Mouse (Mus musculus): ENCODE results near the gene Lonp1. TPM values are rescaled to one million over a fixed set of nuclear protein-coding genes. Genes with fewer than 3 reads are reported as not detected.
A peak's percentile ranks its signal among the peaks of the same experiment; 100 is the strongest.
"Not testable (repeated sequence)": the region's sequence is repeated elsewhere in the genome, so short reads cannot be mapped to it uniquely, and the experiment has no call there.

Lonp1 gene
- polyA plus RNA-seq, 2 experiments = 28.8 to 46.3 TPM

DNA sequence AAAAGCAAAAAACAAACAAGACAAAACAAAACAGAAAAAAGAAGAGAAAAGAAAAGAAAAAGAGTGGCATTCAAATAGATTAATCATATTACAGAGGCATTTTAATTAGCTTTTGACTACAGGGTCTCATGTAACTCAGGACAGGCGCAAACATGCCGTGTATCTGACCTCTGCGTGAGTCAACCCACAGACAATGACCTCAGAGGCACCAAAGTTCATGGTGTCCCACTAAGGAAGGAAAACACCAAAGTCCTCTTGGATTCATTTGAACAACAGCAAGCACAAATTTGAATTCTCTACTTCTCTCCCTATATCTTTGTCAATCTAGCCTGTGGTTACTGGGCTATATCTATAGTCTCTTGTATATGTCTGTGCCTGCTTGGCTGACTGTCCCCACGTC is 16.6 kb upstream of the Lonp1 start:
- Histone ChIP-seq H3K27ac (no peak overlapping the region), H3K4me1 (replicated peaks; ENCODE audit: control insufficient read depth in 2 of 2, insufficient read depth in 2 of 2, low read length in 1 of 2) (no peaks in the 10 kb centered on the region), H3K9ac (replicated peaks) (no peak overlapping the region), H3K27me3 (ENCODE audit: control insufficient read depth, insufficient read depth, low read length) (no peaks in the 10 kb centered on the region), H3K4me2 (ENCODE audit: low read depth) (no peak overlapping the region), H3K36me3 (replicated peaks; ENCODE audit: control insufficient read depth, insufficient read depth, low read depth) (no peaks in the 10 kb centered on the region), H3K9me3 (ENCODE audit: control insufficient read depth, low read length) (no peaks in the 10 kb centered on the region), H3K4me3 (ENCODE audit: insufficient read depth in 1 of 2, low read depth in 2 of 2, low read length in 2 of 2) (no peak overlapping the region)
- WGBS (ENCODE audit: insufficient replicate concordance) = 54% methylated on average over 4 of the region's 4 CpGs
- TF ChIP-seq CTCF (IDR thresholded peaks at IDR 0.05; ENCODE audit: low read depth) (no peak), EP300 (IDR thresholded peaks at IDR 0.05; ENCODE audit: low read depth) (no peak)
- no peak for ATAC-seq (ENCODE audit: insufficient read depth)
- no peak for DNase-seq (ENCODE audit: low read depth in 3 of 3, low spot score in 3 of 3)

DNA sequence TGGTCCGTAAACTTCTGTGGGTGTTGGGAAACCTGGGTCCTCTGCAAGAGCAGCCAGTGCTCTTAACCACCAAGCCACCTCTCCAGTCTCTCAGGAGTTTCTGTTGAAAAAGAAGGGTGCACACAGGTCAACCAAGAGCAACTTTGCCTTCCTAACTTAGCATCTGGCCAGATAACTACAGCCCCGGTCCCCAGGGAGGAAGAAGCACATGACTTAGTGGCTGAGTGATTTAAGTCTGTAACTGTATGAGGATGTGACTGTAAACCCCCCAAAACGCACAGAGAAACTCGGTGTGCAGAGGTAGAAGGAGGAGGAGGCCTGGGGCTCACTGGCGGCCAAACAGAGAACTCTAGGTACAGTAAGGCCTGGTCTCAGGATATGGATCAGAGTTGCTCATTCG is 7.3 kb upstream of the Lonp1 start:
- whole genome bisulfite sequencing (ENCODE audit: insufficient replicate concordance) = 64% methylated on average over 6 of the region's 6 CpGs
- no peak overlapping the region for H3K27ac ChIP-seq
- no peak for TF ChIP-seq CTCF (IDR thresholded peaks at IDR 0.05; ENCODE audit: low read depth)
- TF ChIP-seq EP300 (IDR thresholded peaks at IDR 0.05; ENCODE audit: low read depth) = no peak
- H3K9me3 ChIP-seq (ENCODE audit: control insufficient read depth, low read length) = no peaks in the 10 kb centered on the region
- no peak overlapping the region for H3K9ac ChIP-seq (replicated peaks)
- ATAC-seq (ENCODE audit: insufficient read depth) (no peak), DNase-seq (ENCODE audit: low read depth in 3 of 3, low spot score in 3 of 3) (no peak)
- H3K4me3 ChIP-seq (ENCODE audit: insufficient read depth in 1 of 2, low read depth in 2 of 2, low read length in 2 of 2) = no peak overlapping the region
- no peaks in the 10 kb centered on the region for H3K36me3 ChIP-seq (replicated peaks; ENCODE audit: control insufficient read depth, insufficient read depth, low read depth)
- no peaks in the 10 kb centered on the region for H3K4me1 ChIP-seq (replicated peaks; ENCODE audit: control insufficient read depth in 2 of 2, insufficient read depth in 2 of 2, low read length in 1 of 2)
- H3K27me3 ChIP-seq (ENCODE audit: control insufficient read depth, insufficient read depth, low read length) = no peaks in the 10 kb centered on the region
- no peak overlapping the region for H3K4me2 ChIP-seq (ENCODE audit: low read depth)

DNA sequence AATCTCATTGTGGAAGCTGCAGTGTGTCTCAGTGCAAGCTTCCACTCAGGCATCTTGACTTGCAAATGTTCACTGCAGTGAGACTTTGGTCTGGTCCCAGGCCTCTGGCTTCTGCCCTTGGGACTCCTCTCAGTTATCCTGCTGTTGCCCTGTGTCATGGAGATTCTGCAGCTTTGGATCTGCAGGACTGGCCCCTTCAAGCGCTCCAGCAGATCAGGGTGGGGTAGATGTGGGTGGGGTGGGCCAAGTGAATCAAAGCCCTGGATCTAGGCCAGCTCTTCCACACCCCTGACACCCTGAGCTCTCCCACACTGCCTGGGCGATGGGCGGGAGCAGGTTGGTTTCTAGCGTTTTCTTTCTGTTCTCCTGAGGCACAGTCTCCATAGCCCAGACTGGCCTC is 5.1 kb upstream of the Lonp1 start:
- TF ChIP-seq CTCF (IDR thresholded peaks at IDR 0.05; ENCODE audit: low read depth) = no peak
- no peak for TF ChIP-seq EP300 (IDR thresholded peaks at IDR 0.05; ENCODE audit: low read depth)
- H3K4me2 ChIP-seq (ENCODE audit: low read depth) = no peak overlapping the region
- H3K4me1 ChIP-seq (replicated peaks; ENCODE audit: control insufficient read depth in 2 of 2, insufficient read depth in 2 of 2, low read length in 1 of 2) = peaks cover 7 to 8% of the 10 kb centered on the region in 2 experiments
- no peaks in the 10 kb centered on the region for H3K9me3 ChIP-seq (ENCODE audit: control insufficient read depth, low read length)
- ATAC-seq (ENCODE audit: insufficient read depth) (no peak), DNase-seq (ENCODE audit: low read depth in 3 of 3, low spot score in 3 of 3) (no peak)
- 33% methylated on average over 4 of the region's 4 CpGs for WGBS (ENCODE audit: insufficient replicate concordance)
- no peaks in the 10 kb centered on the region for H3K36me3 ChIP-seq (replicated peaks; ENCODE audit: control insufficient read depth, insufficient read depth, low read depth)
- no peaks in the 10 kb centered on the region; the same call in 1 of the 2 replicates for H3K27me3 ChIP-seq (ENCODE audit: control insufficient read depth, insufficient read depth, low read length)
- H3K9ac ChIP-seq (replicated peaks) = no peak overlapping the region
- H3K27ac ChIP-seq = no peak overlapping the region
- H3K4me3 ChIP-seq (ENCODE audit: insufficient read depth in 1 of 2, low read depth in 2 of 2, low read length in 2 of 2) = no peak overlapping the region

DNA sequence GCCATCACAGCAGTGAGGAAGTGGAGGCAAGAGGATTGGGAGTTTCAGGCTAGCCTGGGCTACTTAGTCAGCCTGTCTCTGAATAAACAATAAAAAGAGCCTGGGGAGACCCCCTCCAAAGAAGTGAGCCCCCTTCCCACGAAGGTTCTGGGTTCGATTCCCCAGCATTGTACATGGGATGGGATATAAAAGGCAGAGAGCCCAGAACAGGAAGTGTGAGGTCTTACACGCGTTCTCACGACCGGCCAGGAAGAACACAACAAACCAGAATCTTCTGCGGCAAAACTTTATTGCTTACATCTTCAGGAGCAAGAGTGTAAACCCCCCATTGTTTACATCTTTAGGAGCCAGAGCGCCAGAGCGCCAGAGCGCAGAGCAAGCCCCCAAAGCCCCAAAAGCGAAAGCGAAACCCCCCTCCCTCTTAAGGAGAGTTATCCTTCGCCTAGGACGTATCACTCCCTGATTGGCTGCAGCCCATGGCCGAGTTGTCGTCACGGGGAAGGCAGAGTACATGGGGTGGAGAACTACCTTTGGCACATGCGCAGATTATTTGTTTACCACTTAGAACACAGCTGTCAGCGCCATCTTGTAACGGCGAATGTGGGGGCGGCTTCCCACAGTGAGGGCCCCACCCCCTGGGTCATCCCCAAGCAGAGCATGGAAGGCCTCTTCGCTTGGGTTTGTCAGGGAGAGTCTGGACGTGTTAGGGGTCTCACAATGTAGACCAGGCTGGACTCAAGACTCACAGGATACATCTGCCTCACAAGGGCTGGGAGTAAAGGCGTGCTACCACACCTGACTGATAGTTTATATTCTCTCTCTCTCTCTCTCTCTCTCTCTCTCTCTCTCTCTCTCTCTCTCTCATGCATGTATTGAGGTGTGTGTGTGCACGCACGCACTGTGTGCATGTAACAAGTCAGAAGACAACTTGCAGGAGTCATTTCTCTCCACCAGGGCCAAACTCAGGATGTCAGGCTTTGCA is 3.4 kb upstream of the Lonp1 start:
- not testable (repeated sequence) for H3K27ac ChIP-seq; H3K36me3 ChIP-seq (replicated peaks; ENCODE audit: control insufficient read depth, insufficient read depth, low read depth); DNase-seq (ENCODE audit: low read depth in 3 of 3, low spot score in 3 of 3); ATAC-seq (ENCODE audit: insufficient read depth); H3K4me2 ChIP-seq (ENCODE audit: low read depth); H3K27me3 ChIP-seq (ENCODE audit: control insufficient read depth, insufficient read depth, low read length); H3K9ac ChIP-seq (replicated peaks); H3K4me3 ChIP-seq (ENCODE audit: insufficient read depth in 1 of 2, low read depth in 2 of 2, low read length in 2 of 2); H3K9me3 ChIP-seq (ENCODE audit: control insufficient read depth, low read length)
- peaks cover 14 to 15% of the 10 kb centered on the region in 2 experiments for H3K4me1 ChIP-seq (replicated peaks; ENCODE audit: control insufficient read depth in 2 of 2, insufficient read depth in 2 of 2, low read length in 1 of 2)
- 68% methylated on average over 27 of the region's 27 CpGs for WGBS (ENCODE audit: insufficient replicate concordance)

DNA sequence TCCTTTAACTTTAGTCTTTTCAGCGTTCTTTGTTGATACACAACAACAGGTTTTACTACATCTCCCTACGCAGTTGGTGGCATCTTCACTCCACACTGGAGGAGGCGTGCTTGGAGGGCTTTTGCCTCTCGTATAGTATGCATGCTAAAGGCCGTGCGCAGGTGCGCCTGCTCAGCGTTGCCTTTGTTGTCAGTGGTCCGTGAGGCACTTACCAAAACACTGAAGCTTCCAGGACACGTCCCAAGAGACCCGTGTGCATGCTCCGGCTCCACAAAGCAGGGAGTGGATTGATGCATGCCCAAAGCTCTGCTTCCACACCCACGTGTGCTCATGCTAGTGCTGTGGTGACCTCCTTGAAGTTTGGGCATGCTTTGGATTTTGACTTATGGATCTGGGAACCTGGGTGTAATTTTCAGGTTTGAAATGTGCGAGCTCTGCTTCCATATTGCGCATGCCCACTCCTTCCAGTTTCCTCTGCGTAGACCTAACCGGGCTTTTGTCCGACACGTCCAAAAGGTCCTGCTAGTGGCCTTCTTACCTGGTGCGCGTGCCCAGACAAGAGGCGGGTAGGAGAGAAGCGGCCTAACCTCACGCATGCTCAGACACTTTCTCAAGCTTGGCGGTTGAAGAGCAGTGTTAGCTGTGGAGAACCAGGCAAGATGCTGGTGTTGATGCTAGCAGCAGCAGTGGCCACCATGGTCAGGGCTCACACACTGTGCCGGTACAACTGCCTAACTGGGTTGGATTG is 1.0 kb upstream of the Lonp1 start, which contains the start of gene Catsperd:
TSS of gene Catsperd (plus strand) at position 614 of the 748 bp plus-strand sequence.
- H3K9me3 ChIP-seq (ENCODE audit: control insufficient read depth, low read length) = no peaks in the 10 kb centered on the region
- no peak for ATAC-seq (ENCODE audit: insufficient read depth)
- DNase-seq (ENCODE audit: low read depth in 3 of 3, low spot score in 3 of 3) = no peak
- H3K27me3 ChIP-seq (ENCODE audit: control insufficient read depth, insufficient read depth, low read length) = no peaks in the 10 kb centered on the region; the same call in 1 of the 2 replicates
- WGBS (ENCODE audit: insufficient replicate concordance) = 17% methylated on average over 26 of the region's 26 CpGs
- H3K4me2 ChIP-seq (ENCODE audit: low read depth) = peak within 1 kb of the TSS; percentile 88
- no peak within 1 kb of the TSS for H3K27ac ChIP-seq
- no peak for TF ChIP-seq CTCF (IDR thresholded peaks at IDR 0.05; ENCODE audit: low read depth)
- TF ChIP-seq EP300 (IDR thresholded peaks at IDR 0.05; ENCODE audit: low read depth) = no peak
- H3K4me3 ChIP-seq (ENCODE audit: insufficient read depth in 1 of 2, low read depth in 2 of 2, low read length in 2 of 2) = peak within 1 kb of the TSS; percentile 83 to 91
- H3K9ac ChIP-seq (replicated peaks) = no peak within 1 kb of the TSS
- no peaks in the 10 kb centered on the region for H3K36me3 ChIP-seq (replicated peaks; ENCODE audit: control insufficient read depth, insufficient read depth, low read depth)
- H3K4me1 ChIP-seq (replicated peaks; ENCODE audit: control insufficient read depth in 2 of 2, insufficient read depth in 2 of 2, low read length in 1 of 2) = peaks cover 15 to 18% of the 10 kb centered on the region in 2 experiments

Measured in liver, embryonic 14.5 days (tissue).